Mouse (Mus musculus): ENCODE measurements around the gene Tmem253. TPM values are rescaled to one million over a fixed set of nuclear protein-coding genes. Genes with fewer than 3 reads are reported as not detected.

Tmem253 gene
- polyA plus RNA-seq, 1 experiment from 2014 or later, result 0.09 TPM

DNA sequence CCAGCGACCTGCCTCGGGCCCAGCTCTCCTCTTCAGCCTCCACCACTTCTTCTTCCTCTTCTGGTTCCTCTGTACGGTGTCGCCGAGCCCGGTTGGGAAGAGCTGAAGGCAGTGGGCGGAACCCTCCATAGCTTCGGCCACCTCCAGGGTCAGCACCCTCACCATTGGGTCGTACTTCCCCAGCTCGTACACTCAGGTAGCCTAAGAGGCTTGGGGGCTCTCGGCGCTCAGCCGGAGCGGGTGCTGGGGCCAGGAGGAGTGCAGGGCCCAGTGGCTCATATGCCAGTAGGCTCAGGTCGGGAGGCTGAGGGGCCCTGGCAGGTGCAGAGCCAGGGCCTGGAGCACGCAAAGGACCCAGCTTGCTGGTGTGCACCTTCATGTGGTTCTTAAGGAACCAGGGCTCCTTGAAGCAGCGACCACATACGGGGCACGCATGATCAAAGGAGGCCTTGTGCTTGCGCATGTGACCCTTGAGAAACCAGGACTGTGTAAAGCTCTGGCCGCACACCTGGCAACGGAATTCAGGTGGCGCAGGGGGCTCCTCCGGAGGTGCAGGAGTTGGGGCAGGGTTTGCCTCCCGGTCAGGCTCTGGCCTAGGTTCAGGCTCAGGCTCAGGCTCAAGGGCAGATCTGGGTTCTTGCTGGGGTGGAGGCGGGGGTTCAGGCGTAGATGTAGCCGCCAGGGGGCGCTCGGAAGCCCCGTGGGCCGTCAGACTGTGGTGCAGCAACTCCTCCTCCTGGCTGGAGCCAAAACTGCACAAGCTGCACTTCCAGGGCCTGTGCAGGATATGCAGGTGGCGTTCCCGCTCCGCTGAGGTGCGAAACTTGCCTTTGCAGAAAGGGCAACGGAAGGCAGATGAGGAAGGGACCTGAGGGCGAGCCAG, 6.9 kb upstream of the Tmem253 start:
- Histone ChIP-seq H3K36me3 (peaks cover 51% of the 10 kb centered on the region), H3K27ac (no peak overlapping the region), H3K4me1 (replicated peaks) (peaks cover 26% of the 10 kb centered on the region), H3K9me3 (replicated peaks) (no peaks in the 10 kb centered on the region), H3K27me3 (no peaks in the 10 kb centered on the region), H3K4me2 (0 out of 2 replicates have a peak overlapping the region, but pooled peaks have one; percentile 6), H3K4me3 (replicated peaks) (no peak overlapping the region), H3K9ac (no peak overlapping the region)
- DNase-seq (peak; percentile 79), ATAC-seq (ENCODE audit: low read depth) (peak; percentile 75)
- 50% methylated on average over 38 of the region's 38 CpGs for WGBS (ENCODE audit: insufficient replicate concordance)

DNA sequence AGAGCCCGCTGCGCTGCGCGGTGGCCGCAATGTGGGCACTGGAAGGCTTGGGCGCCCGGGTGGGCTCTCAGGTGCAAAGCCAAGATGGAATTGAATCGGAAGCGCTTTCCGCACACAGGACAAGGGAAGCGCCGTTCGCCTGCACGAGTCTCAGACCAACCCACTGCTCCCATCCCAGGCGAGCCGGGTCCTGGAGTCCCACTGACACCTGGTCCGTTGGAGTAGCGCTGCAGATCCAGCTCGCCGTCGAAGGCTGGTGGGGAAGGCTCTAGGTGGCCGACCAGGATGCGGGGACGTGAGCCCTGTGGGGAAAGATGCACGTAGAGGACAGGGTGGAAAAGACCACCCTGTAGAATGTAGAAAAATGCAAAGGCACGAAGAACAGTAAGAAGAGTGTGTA, 6.1 kb upstream of the Tmem253 start:
- Histone ChIP-seq H3K4me3 (replicated peaks) (no peak overlapping the region), H3K36me3 (peaks cover 43% of the 10 kb centered on the region), H3K4me2 (0 out of 2 replicates have a peak overlapping the region, but pooled peaks have one; percentile 6), H3K9ac (no peak overlapping the region), H3K27me3 (no peaks in the 10 kb centered on the region), H3K27ac (no peak overlapping the region), H3K9me3 (replicated peaks) (no peaks in the 10 kb centered on the region), H3K4me1 (replicated peaks) (peaks cover 31% of the 10 kb centered on the region)
- WGBS (ENCODE audit: insufficient replicate concordance), result 68% methylated on average over 26 of the region's 26 CpGs
- DNase-seq (no peak), ATAC-seq (ENCODE audit: low read depth) (no peak)

DNA sequence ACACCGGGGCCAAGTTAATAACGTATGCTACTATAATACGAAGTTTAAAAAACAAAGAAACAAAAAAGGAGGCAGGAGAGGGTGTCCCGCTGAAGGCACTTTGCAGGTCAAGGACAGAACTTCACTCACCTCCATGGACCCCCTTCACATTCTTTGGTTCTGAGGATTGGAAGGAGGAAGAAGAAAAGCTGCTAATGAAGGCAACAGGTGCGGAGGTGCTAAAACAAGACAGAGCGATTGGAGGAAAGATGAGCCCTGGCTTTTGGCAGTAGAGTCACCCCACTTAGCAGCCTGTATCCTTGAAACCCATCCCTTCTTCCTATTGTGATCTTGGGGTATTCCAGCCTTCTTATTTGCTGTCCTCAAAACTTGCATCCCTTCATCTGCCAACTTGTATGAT, 5.6 kb upstream of the Tmem253 start:
- no peaks in the 10 kb centered on the region for H3K27me3 ChIP-seq
- no peak overlapping the region for H3K27ac ChIP-seq
- no peak for DNase-seq
- H3K4me2 ChIP-seq, result no peak overlapping the region
- peaks cover 34% of the 10 kb centered on the region for H3K4me1 ChIP-seq (replicated peaks)
- no peak overlapping the region for H3K9ac ChIP-seq
- H3K4me3 ChIP-seq (replicated peaks), result no peak overlapping the region
- peaks cover 39% of the 10 kb centered on the region for H3K36me3 ChIP-seq
- ATAC-seq (ENCODE audit: low read depth), result no peak
- no peaks in the 10 kb centered on the region for H3K9me3 ChIP-seq (replicated peaks)
- WGBS (ENCODE audit: insufficient replicate concordance), result 79% methylated on average over 6 of the region's 6 CpGs

DNA sequence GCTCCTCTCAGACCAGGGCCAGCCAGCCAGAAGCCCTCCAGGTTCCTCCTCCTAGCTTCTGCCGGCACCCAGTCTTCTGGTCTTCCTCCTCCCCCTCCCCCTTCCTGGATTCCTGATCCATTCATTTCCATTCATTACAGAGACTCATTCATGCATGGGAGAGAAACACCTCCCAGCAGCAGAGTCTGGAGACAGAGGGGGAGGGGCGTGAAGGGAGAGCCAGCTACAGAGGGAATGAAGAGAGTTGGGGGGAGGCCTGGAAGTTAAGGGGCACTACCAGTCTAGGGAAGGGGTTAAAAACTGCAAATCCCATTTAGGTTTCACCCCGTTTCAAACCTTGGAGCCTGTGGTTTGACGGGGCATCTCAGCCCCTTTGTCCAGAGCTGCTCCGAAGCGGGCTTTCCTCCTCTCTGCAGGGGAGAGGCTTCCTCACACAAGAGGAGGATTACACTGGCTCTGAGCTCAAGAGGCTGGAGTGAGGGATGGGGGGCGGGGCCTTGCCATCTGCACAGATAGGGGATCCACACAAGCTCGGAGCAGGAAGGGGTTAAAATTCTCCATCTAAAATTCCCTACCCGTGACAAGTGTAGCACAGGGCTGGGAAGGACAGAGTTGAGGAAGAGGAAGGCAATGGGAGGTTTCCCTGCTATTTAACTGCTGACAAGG, 4.9 kb upstream of the Tmem253 start:
- no peak overlapping the region for H3K4me2 ChIP-seq
- 37% methylated on average over 9 of the region's 9 CpGs for whole genome bisulfite sequencing (ENCODE audit: insufficient replicate concordance)
- H3K36me3 ChIP-seq, result peaks cover 32% of the 10 kb centered on the region
- no peaks in the 10 kb centered on the region for H3K9me3 ChIP-seq (replicated peaks)
- H3K27ac ChIP-seq, result no peak overlapping the region
- H3K9ac ChIP-seq, result no peak overlapping the region
- H3K4me3 ChIP-seq (replicated peaks), result no peak overlapping the region
- no peaks in the 10 kb centered on the region for H3K27me3 ChIP-seq
- no peak for DNase-seq
- no peak for ATAC-seq (ENCODE audit: low read depth)
- H3K4me1 ChIP-seq (replicated peaks), result peaks cover 41% of the 10 kb centered on the region

DNA sequence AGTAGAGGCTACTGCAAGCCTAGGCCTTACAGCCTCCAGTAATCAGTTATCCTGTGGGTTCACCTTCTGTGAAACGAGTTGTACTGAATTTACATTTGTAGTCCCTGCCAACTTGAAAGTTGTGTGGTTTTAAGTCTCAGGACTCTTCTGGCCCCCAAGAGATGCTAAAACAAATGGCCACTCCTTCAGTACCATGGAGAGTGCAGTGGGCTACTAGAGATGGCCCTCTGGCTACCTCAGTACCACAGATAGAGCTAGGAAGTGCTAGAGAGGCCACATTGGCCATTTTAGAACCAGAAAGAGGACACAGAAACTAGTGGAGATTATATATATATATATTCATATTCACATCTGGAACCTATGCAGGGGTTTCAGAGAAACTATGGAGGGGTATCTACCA, 3.8 kb upstream of the Tmem253 start:
- no peak overlapping the region for H3K4me2 ChIP-seq
- no peak overlapping the region for H3K9ac ChIP-seq
- no peaks in the 10 kb centered on the region for H3K27me3 ChIP-seq
- peaks cover 21% of the 10 kb centered on the region for H3K36me3 ChIP-seq
- DNase-seq (no peak), ATAC-seq (ENCODE audit: low read depth) (no peak)
- H3K4me1 ChIP-seq (replicated peaks), result peaks cover 52% of the 10 kb centered on the region
- WGBS (ENCODE audit: insufficient replicate concordance), result 55% methylated on average over 1 of the region's 1 CpGs
- H3K4me3 ChIP-seq (replicated peaks), result no peak overlapping the region
- H3K27ac ChIP-seq, result no peak overlapping the region
- H3K9me3 ChIP-seq (replicated peaks), result no peaks in the 10 kb centered on the region

DNA sequence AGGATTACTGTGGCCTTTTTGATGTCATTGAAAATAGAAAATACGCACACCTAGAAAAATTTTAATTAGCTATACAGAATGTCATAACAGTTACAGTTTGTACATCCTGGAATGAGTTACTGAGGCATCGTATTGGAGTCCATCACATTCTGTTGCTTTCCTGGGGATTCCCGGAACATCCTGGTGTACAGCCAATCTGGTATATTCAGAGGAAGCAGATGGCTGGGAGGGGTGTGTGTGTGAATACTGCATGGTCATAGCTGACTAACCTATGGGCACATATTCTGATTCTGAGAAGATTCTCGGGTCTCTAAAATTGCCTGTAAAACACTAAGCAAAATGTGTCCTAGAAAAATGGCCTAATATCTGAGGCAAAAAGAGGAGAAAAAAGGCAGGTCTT, 3.4 kb upstream of the Tmem253 start:
- ATAC-seq (ENCODE audit: low read depth) (no peak), DNase-seq (no peak)
- WGBS (ENCODE audit: insufficient replicate concordance), result 72% methylated on average over 4 of the region's 4 CpGs
- H3K27me3 ChIP-seq, result no peaks in the 10 kb centered on the region
- no peak overlapping the region for H3K4me2 ChIP-seq
- H3K9ac ChIP-seq, result no peak overlapping the region
- H3K4me1 ChIP-seq (replicated peaks), result peaks cover 57% of the 10 kb centered on the region
- H3K36me3 ChIP-seq, result peaks cover 17% of the 10 kb centered on the region
- no peak overlapping the region for H3K27ac ChIP-seq
- no peaks in the 10 kb centered on the region for H3K9me3 ChIP-seq (replicated peaks)
- H3K4me3 ChIP-seq (replicated peaks), result no peak overlapping the region

DNA sequence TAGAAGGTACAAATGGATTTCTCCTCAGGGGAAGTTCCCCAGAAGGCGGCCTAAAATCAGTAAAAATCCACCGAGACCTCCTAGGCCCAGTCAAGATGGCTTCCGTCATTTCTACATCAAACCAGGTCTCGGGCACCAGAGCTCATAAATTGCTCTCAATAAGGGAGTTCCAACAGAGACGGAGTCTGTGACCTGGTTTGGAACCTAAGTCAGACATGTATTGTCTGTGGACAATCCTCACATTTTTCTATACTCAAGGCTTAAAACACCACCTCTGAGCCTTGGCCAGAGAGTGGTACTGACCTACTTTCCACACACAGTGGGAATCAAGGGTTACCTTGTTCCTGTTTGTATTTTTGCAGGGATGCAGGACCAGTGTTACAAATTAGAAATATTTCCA, 2.9 kb upstream of the Tmem253 start:
- Histone ChIP-seq H3K27ac (no peak overlapping the region), H3K36me3 (peaks cover 13% of the 10 kb centered on the region), H3K9me3 (replicated peaks) (no peaks in the 10 kb centered on the region), H3K4me1 (replicated peaks) (peaks cover 61% of the 10 kb centered on the region), H3K4me3 (replicated peaks) (no peak overlapping the region), H3K9ac (no peak overlapping the region), H3K27me3 (no peaks in the 10 kb centered on the region), H3K4me2 (no peak overlapping the region)
- DNase-seq, result no peak
- 86% methylated on average over 5 of the region's 5 CpGs for WGBS (ENCODE audit: insufficient replicate concordance)
- no peak for ATAC-seq (ENCODE audit: low read depth)

DNA sequence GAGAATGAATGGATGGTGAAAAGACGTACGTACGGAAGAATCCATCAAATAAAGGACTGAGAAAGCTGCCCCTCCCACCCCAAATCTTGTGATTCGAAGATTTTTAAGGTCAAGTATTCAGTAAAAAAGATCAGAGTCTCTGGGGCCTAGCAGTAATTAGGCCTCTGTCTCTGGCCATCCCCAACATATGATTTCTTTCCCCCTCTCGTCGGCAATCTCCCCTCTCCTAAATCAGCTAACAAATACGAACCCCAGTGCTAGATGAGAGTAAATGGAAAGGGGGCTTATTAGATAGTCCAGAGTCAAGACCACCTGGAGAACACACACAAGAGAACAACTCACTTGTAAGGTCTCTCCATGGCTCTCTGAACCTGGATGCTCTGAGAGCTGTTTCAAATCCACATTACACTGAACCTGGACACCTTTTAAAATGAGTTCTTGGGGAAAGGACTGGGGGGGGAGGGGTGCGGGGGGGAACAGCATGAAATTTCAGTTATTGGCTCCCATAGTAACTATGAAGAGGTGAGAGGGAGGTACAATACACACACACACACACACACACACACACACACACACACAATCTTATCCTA, 2.3 kb upstream of the Tmem253 start:
- Histone ChIP-seq H3K27ac (no peak overlapping the region), H3K27me3 (no peaks in the 10 kb centered on the region), H3K4me3 (replicated peaks) (no peak overlapping the region), H3K36me3 (peaks cover 12% of the 10 kb centered on the region), H3K4me1 (replicated peaks) (peaks cover 66% of the 10 kb centered on the region), H3K9ac (0 out of 2 replicates have a peak overlapping the region, but pooled peaks have one; percentile 79), H3K9me3 (replicated peaks) (no peaks in the 10 kb centered on the region), H3K4me2 (peak overlapping the region; percentile 97)
- DNase-seq (no peak), ATAC-seq (ENCODE audit: low read depth) (no peak)
- WGBS (ENCODE audit: insufficient replicate concordance), result 81% methylated on average over 8 of the region's 8 CpGs

DNA sequence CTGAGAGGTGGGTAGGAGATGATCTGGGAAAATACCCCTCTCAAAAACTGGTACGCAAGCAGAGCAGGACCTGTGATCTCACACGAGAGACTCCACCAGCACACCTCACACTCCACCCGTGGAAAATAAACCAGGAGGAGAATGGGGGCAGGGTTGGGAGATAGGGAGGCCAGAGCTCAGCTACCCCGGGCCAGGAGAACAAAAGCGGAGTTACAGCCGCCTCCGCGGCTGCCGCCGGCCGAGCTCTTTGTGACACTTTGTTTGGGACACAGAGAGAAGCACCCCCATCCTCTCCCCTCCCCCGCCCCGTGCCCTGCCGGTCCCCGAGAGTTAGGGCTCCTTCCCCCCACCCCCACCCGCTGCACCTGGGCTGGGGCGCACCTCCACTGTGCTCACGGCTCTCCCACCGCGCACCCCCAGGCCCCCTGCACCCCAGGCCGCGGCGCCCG, 1.7 kb upstream of the Tmem253 start:
- 10% methylated on average over 20 of the region's 24 CpGs for whole genome bisulfite sequencing (ENCODE audit: insufficient replicate concordance)
- Histone ChIP-seq H3K4me3 (replicated peaks) (peak overlapping the region; percentile 74), H3K9me3 (replicated peaks) (no peaks in the 10 kb centered on the region), H3K9ac (peak overlapping the region; percentile 79), H3K36me3 (peaks cover 10% of the 10 kb centered on the region), H3K4me1 (replicated peaks) (peaks cover 68% of the 10 kb centered on the region), H3K27me3 (no peaks in the 10 kb centered on the region), H3K27ac (peak overlapping the region; percentile 43; the same call in 1 of the 2 replicates), H3K4me2 (peak overlapping the region; percentile 97)
- DNase-seq (no peak), ATAC-seq (ENCODE audit: low read depth) (no peak)

DNA sequence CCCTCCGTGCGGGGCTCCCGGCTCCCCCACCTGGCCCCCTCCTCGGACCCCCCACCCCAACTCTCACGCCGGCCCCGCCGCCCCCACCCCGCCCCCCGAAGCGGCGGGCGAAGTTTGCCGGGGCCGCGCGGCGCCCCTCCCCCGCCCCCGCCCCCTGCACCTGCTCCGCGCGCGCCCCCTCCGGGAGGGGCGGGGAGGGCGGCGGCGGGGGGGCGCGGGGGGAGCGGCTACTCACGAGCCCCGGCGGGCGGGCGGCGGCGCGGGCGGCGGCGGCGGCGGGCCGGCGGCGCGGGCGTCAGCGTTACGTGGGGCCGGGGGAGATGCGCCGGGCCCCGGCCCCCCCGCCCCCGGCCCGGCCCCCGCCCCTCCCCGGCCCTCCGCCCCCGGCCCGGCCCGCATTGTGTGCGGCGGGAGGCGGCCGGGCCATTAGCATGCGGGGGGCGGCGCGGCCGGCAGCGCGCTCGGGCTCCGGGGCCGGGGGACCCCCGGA, 1.1 kb upstream of the Tmem253 start:
- Histone ChIP-seq H3K36me3 (peaks cover 7% of the 10 kb centered on the region), H3K4me2 (peak overlapping the region; percentile 97), H3K9me3 (replicated peaks) (no peaks in the 10 kb centered on the region), H3K4me1 (replicated peaks) (peaks cover 69% of the 10 kb centered on the region), H3K27ac (peak overlapping the region; percentile 70), H3K9ac (peak overlapping the region; percentile 79), H3K27me3 (no peaks in the 10 kb centered on the region), H3K4me3 (replicated peaks) (peak overlapping the region; percentile 74)
- 2% methylated on average over 7 of the region's 80 CpGs for WGBS (ENCODE audit: insufficient replicate concordance)
- no peak for DNase-seq
- no peak for ATAC-seq (ENCODE audit: low read depth)

DNA sequence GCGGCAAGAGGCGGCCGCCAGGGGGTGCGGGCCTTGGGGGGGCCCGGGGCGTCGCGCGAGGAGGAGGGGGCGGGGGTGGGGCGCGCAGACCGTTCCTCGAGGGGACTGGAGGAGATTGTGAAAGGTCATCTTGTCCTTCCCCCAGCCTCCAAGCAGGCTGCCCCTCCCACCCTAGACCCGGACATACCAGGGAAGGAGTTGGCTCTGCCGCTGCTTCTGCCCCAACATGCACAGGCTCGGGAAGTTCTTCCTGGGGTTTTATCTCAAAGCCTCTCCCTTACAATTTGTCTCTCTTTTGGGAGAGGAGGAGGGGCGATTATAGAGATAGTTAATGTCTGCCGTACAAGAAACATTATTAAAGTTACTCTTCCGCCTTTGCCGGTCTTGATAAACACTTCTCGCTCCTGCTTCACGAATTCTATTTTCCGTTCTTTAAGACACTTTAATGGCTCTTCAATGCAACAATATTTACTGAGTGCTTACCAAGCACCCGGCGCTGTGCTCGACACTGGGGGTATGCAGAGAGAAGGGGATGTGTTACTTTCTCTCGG, 622 bp upstream of the Tmem253 start:
- H3K4me3 ChIP-seq (replicated peaks), result peak overlapping the region; percentile 74
- peak overlapping the region; percentile 97 for H3K4me2 ChIP-seq
- peak overlapping the region; percentile 79 for H3K9ac ChIP-seq
- DNase-seq, result no peak
- no peak for ATAC-seq (ENCODE audit: low read depth)
- peaks cover 5% of the 10 kb centered on the region; the same call in 1 of the 2 replicates for H3K36me3 ChIP-seq
- WGBS (ENCODE audit: insufficient replicate concordance), result under 1% methylated on average over 20 of the region's 28 CpGs
- no peaks in the 10 kb centered on the region for H3K9me3 ChIP-seq (replicated peaks)
- no peaks in the 10 kb centered on the region for H3K27me3 ChIP-seq
- peaks cover 68% of the 10 kb centered on the region for H3K4me1 ChIP-seq (replicated peaks)
- peak overlapping the region; percentile 70 for H3K27ac ChIP-seq

All from liver, embryonic 13.5 days (tissue).